Mouse (Mus musculus) embryonic stem cell, embryonic (primary cell): ENCODE measurements at regions not wholly inside any gene's neighbourhood (a gene's known extent, or its start where the extent isn't known, plus 50 kb on each side); places are given as distances from the start of the nearest gene placed in this dataset.

Experiments
- CTCF ChIA-PET, 4 experiments: fragments of 300-600 bp in 2 of 4; fragments of 350-600 bp in 2 of 4; sonication (Branson Sonifier 250); formaldehyde crosslinking; loops; one replicate each; lab custom pipeline; 2022; ENCODE audit warnings: inconsistent platforms in 2 of 4; lab: Charles Lee
- POLR2A ChIA-PET, 4 experiments: fragments of 300-600 bp in 2 of 4; fragments of 350-600 bp in 2 of 4; sonication (Branson Sonifier 250); formaldehyde crosslinking; loops; one replicate each; lab custom pipeline; 2022; ENCODE audit warnings: antibody characterized with exemption in 4 of 4, inconsistent platforms in 1 of 4; lab: Charles Lee

- ChIA-PET POLR2A (no interaction called here), CTCF (no interaction called here)
Measured at GRCm38 (mm10) chr12:42369029-42369577, 882.9 kb upstream of the Lrrn3 start.

- CTCF ChIA-PET: no interaction called here
- POLR2A ChIA-PET: no interaction called here
Measured at GRCm38 (mm10) chr12:42338996-42339680, 852.9 kb upstream of the Lrrn3 start.

GRCm38 (mm10) chr12:42306429-42306828 lies 820.2 kb upstream of the Lrrn3 start:
- POLR2A ChIA-PET: no interaction called here
- CTCF ChIA-PET: no interaction called here

- POLR2A ChIA-PET: no interaction called here
Measured at GRCm38 (mm10) chr12:42277241-42278032, 791.2 kb upstream of the Lrrn3 start.

GRCm38 (mm10) chr12:42250410-42250809 lies 764.2 kb upstream of the Lrrn3 start:
- CTCF ChIA-PET: no interaction called here
- POLR2A ChIA-PET: no interaction called here

More at GRCm38 (mm10) chr12:42277241-42278032, 791.2 kb upstream of the Lrrn3 start:
- CTCF ChIA-PET: no interaction called here

- POLR2A ChIA-PET: no interaction called here
- CTCF ChIA-PET: no interaction called here
Measured at GRCm38 (mm10) chr12:42229235-42229634, 743.0 kb upstream of the Lrrn3 start.

- CTCF ChIA-PET: no interaction called here
Measured at GRCm38 (mm10) chr12:42181646-42182045, 695.4 kb upstream of the Lrrn3 start.

GRCm38 (mm10) chr12:42179947-42180669 lies 693.9 kb upstream of the Lrrn3 start:
- POLR2A ChIA-PET: no interaction called here
- CTCF ChIA-PET: no interaction called here

More at GRCm38 (mm10) chr12:42181646-42182045, 695.4 kb upstream of the Lrrn3 start:
- POLR2A ChIA-PET: no interaction called here

- POLR2A ChIA-PET: no interaction called here
- CTCF ChIA-PET: no interaction called here
Measured at GRCm38 (mm10) chr12:42147971-42148370, 661.7 kb upstream of the Lrrn3 start.

GRCm38 (mm10) chr12:42138694-42139442 lies 652.6 kb upstream of the Lrrn3 start:
- ChIA-PET CTCF (no interaction called here), POLR2A (interaction anchor here in 1 of 4 experiments (0.7 kb wide), 1 partner anchor 393 kb away, joined by 3 read pairs; no protein-coding TSS in a partner anchor)

- POLR2A ChIA-PET: no interaction called here
Measured at GRCm38 (mm10) chr12:42138177-42138576, 651.9 kb upstream of the Lrrn3 start.

GRCm38 (mm10) chr12:42137764-42138163 lies 651.5 kb upstream of the Lrrn3 start:
- CTCF ChIA-PET: no interaction called here

More at GRCm38 (mm10) chr12:42138177-42138576, 651.9 kb upstream of the Lrrn3 start:
- CTCF ChIA-PET: no interaction called here

GRCm38 (mm10) chr12:42100189-42100588 lies 614.0 kb upstream of the Lrrn3 start:
- POLR2A ChIA-PET: no interaction called here
- CTCF ChIA-PET: no interaction called here

More at GRCm38 (mm10) chr12:42137764-42138163, 651.5 kb upstream of the Lrrn3 start:
- POLR2A ChIA-PET: interaction anchor here in 1 of 4 experiments (0.7 kb wide), 1 partner anchor 601 kb away, joined by 3 read pairs; no protein-coding TSS in a partner anchor

GRCm38 (mm10) chr12:42070401-42070800 lies 584.2 kb upstream of the Lrrn3 start:
- POLR2A ChIA-PET: no interaction called here
- CTCF ChIA-PET: no interaction called here

GRCm38 (mm10) chr12:42063745-42064144 lies 577.5 kb upstream of the Lrrn3 start:
- CTCF ChIA-PET: no interaction called here

GRCm38 (mm10) chr12:42049056-42049455 lies 562.8 kb upstream of the Lrrn3 start:
- CTCF ChIA-PET: no interaction called here
- POLR2A ChIA-PET: interaction anchor here in 1 of 4 experiments (0.6 kb wide), 1 partner anchor 83 kb away, joined by 5 read pairs; no protein-coding TSS in a partner anchor

More at GRCm38 (mm10) chr12:42063745-42064144, 577.5 kb upstream of the Lrrn3 start:
- POLR2A ChIA-PET: no interaction called here

GRCm38 (mm10) chr12:42027874-42028273 lies 541.6 kb upstream of the Lrrn3 start:
- ChIA-PET CTCF (interaction anchor here in 1 of 4 experiments (1.0 kb wide), 1 partner anchor 9 kb away, joined by 3 read pairs; no protein-coding TSS in a partner anchor), POLR2A (interaction anchor here in 1 of 4 experiments (0.6 kb wide), 1 partner anchor 170 kb away, joined by 3 read pairs; no protein-coding TSS in a partner anchor)

- ChIA-PET CTCF (no interaction called here), POLR2A (no interaction called here)
Measured at GRCm38 (mm10) chr12:42017506-42017905, 531.3 kb upstream of the Lrrn3 start.
